Mouse (Mus musculus) embryonic facial prominence, embryonic 15.5 days (tissue): ENCODE measurements around the gene Foxk1. TPM values are rescaled to one million over a fixed set of nuclear protein-coding genes. Genes with fewer than 3 reads are reported as not detected.

Experiments used
- ATAC-seq: fragments of 200-750 bp; cut with Nextera tagmentation; 2 replicates; pipeline ENCODE4 v1.8.0; 2017; ENCODE audit warnings: low read depth, moderate TSS enrichment; ENCODE audit not compliant: insufficient number of reproducible peaks, low FRiP score, low TSS enrichment
- H3K27ac ChIP-seq: fragments of 300-500 bp; sonication (generic); replicated peaks from 2 replicates; pipeline ENCODE4 v1.5.1; 2015; ENCODE audit warnings: mild to moderate bottlenecking, inconsistent platforms
- H3K27me3 ChIP-seq: fragments of 300-500 bp; sonication (generic); 2 replicates; pipeline ENCODE4 v1.6.1; 2015; ENCODE audit warnings: inconsistent platforms
- H3K36me3 ChIP-seq: fragments of 300-500 bp; sonication (generic); 2 replicates; pipeline ENCODE4 v1.6.1; 2015; ENCODE audit warnings: mild to moderate bottlenecking, inconsistent platforms
- H3K4me1 ChIP-seq: fragments of 300-500 bp; sonication (generic); 2 replicates; pipeline ENCODE4 v1.6.1; 2015; ENCODE audit warnings: inconsistent platforms
- H3K4me2 ChIP-seq: fragments of 300-500 bp; sonication (generic); replicated peaks from 2 replicates; pipeline ENCODE4 v1.6.1; 2015; ENCODE audit warnings: mild to moderate bottlenecking, inconsistent platforms
- H3K4me3 ChIP-seq: fragments of 300-500 bp; sonication (generic); replicated peaks from 2 replicates; pipeline ENCODE4 v1.5.1; 2015; ENCODE audit warnings: mild to moderate bottlenecking, inconsistent platforms
- H3K9ac ChIP-seq: fragments of 300-500 bp; sonication (generic); 2 replicates; pipeline ENCODE4 v1.6.1; 2015; ENCODE audit warnings: inconsistent platforms
- H3K9me3 ChIP-seq: fragments of 300-500 bp; sonication (generic); replicated peaks from 2 replicates; pipeline ENCODE4 v1.6.1; 2016; ENCODE audit warnings: inconsistent platforms
- WGBS: fragments of 180-500 bp; shearing (Covaris S2); methylation state at CpG from one replicate; pipeline ENCODE4 v1.1.7; 2015; 5-methylcytosine and 5-hydroxymethylcytosine counted together
- polyA plus RNA-seq: library from polyadenylated mRNA; unstranded; fragments of >200 nt; fragmentation: Nextera tagmentation; extraction: Ambion mirVana; gene quantifications from 2 replicates; pipeline ENCODE4 v1.2.1, GENCODE M21; 2015

The Foxk1 gene
- polyA plus RNA-seq, 1 experiment from 2014 or later = 6.6 TPM

DNA sequence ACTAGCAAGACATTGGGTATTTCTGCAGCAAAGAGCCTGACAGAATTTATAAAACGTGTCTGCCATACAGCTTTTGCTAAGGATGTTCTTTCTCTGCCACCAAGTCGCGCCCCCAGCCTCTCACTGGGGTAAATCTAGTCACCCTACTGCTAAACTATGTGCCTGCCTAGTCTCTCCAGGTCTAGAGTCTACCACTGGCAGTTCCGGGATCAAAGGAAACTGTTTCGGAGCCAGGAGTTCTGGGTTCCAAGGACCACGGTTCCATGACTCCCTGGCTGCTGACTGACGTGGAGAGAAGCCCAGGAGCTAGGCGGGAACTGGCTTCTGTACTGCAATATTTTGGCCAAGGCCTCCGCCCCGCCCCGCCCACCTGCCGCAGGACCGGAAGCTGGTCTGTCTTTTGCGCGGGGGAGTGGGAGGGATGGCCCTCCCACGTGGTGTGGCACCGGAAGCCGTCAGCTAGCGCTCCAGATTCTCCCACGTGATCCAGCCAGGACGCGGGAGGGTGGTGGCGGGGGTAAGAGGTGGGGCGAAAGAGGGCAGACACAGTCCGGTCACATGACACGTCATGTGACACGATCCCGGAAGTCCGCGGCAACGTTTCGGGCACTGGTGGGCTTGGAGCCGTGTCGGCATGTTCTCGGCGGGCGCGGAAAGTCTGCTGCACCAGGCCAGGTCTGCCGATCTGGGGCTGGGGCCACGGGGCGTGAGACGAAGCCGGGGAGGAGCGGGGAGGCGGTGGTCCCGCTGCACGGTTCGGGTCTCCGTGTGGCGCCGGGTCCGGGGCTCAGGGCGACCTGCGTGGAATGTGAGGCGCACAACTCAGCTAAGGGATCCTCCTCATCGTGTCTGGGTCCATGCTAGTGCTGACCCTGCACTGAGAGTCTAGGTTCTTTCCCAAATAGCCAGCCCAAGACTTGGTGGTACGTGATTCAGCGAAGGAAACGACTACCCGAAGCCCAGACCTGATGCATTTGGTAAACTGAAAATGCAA lies 62.5 kb downstream of the Foxk1 start, which contains the start of gene Ap5z1:
Gene Ap5z1 (plus strand): TSS at position 484 of the 994 bp plus-strand sequence.
- WGBS = 2% methylated on average over 60 of the region's 60 CpGs
- H3K9ac ChIP-seq = peak within 1 kb of the TSS; percentile 59
- H3K4me3 ChIP-seq = peak within 1 kb of the TSS; percentile 71
- peak within 1 kb of the TSS; percentile 92 for H3K27ac ChIP-seq
- no peaks in the 10 kb centered on the region for H3K9me3 ChIP-seq
- ATAC-seq = peak; percentile 93
- H3K4me1 ChIP-seq = peaks cover 31% of the 10 kb centered on the region
- H3K27me3 ChIP-seq = no peaks in the 10 kb centered on the region
- peak within 1 kb of the TSS; percentile 86 for H3K4me2 ChIP-seq
- H3K36me3 ChIP-seq = peaks cover 20% of the 10 kb centered on the region

GRCm38 (mm10) chr5:142468375-142468774 lies 67.1 kb downstream of the Foxk1 start:
- no peak overlapping the region for H3K27ac ChIP-seq
- no peaks in the 10 kb centered on the region for H3K9me3 ChIP-seq
- H3K36me3 ChIP-seq = peaks cover 31% of the 10 kb centered on the region
- 88% methylated on average over 13 of the region's 13 CpGs for WGBS
- H3K4me1 ChIP-seq = peaks cover 12% of the 10 kb centered on the region
- ATAC-seq = no peak
- H3K27me3 ChIP-seq = no peaks in the 10 kb centered on the region
- H3K4me3 ChIP-seq = no peak overlapping the region
- no peak overlapping the region for H3K9ac ChIP-seq
- H3K4me2 ChIP-seq = no peak overlapping the region

- WGBS = 87% methylated on average over 11 of the region's 11 CpGs
- no peaks in the 10 kb centered on the region for H3K9me3 ChIP-seq
- no peak overlapping the region for H3K27ac ChIP-seq
Observed at GRCm38 (mm10) chr5:142469796-142470195, 68.5 kb downstream of the Foxk1 start.

GRCm38 (mm10) chr5:142473696-142474095 lies 72.4 kb downstream of the Foxk1 start:
- Histone ChIP-seq H3K9me3 (no peaks in the 10 kb centered on the region), H3K36me3 (peaks cover 29% of the 10 kb centered on the region), H3K4me3 (no peak overlapping the region), H3K9ac (no peak overlapping the region), H3K27ac (no peak overlapping the region), H3K4me1 (peaks cover 1% of the 10 kb centered on the region; the same call in 1 of the 2 replicates), H3K27me3 (no peaks in the 10 kb centered on the region), H3K4me2 (no peak overlapping the region)
- ATAC-seq = no peak
- WGBS = 44% methylated on average over 10 of the region's 10 CpGs

More at GRCm38 (mm10) chr5:142469796-142470195, 68.5 kb downstream of the Foxk1 start:
- no peak overlapping the region for H3K4me2 ChIP-seq
- no peak overlapping the region for H3K4me3 ChIP-seq
- no peak overlapping the region for H3K9ac ChIP-seq
- H3K4me1 ChIP-seq = peaks cover 5% of the 10 kb centered on the region
- H3K36me3 ChIP-seq = peaks cover 31% of the 10 kb centered on the region
- H3K27me3 ChIP-seq = no peaks in the 10 kb centered on the region
- ATAC-seq = no peak

DNA sequence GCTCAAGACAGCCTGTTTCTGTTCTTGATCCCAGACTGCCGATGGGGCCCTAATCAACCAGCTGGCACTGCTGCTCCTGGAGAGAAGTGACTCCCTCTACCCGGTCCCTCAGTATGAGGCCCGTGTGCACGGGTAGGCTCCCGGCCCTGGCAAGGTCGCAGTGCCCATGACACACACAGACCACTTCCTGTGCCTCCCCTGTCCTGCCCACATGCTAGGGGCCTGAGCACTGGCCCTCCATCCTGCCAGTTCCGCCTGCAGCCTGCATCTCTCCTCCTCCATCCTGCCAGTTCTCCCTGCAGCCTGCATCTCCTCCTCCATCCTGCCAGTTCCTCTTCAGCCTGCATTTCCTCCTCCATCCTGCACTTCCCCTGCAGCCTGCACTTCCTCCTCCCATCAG lies 74.4 kb downstream of the Foxk1 start:
- Histone ChIP-seq H3K4me3 (no peak overlapping the region), H3K9me3 (no peaks in the 10 kb centered on the region), H3K9ac (no peak overlapping the region), H3K27ac (no peak overlapping the region), H3K36me3 (peaks cover 12% of the 10 kb centered on the region), H3K4me2 (no peak overlapping the region), H3K4me1 (peaks cover 17% of the 10 kb centered on the region), H3K27me3 (no peaks in the 10 kb centered on the region)
- ATAC-seq = no peak
- WGBS = 66% methylated on average over 7 of the region's 7 CpGs

DNA sequence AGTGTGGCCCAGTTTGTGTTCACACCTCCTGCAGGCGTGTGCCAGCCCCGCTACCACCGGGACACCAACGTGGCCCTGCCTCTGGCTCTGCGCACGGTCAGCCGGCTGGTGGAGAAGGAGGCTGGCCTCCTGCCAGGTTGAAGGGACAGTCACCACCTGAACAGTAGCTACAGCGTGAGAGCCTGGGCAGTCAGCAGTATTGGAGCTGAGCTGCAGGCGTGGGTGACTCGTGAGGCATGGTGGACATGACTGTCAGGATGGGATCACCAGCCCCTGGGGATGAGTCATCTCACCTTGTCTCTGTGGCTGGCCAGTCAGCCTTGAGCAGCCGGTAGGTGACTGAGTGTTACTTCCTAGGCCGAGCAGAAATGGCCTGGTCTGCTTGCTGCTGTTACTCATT lies 76.0 kb downstream of the Foxk1 start:
- ATAC-seq = no peak
- WGBS = 81% methylated on average over 12 of the region's 12 CpGs

DNA sequence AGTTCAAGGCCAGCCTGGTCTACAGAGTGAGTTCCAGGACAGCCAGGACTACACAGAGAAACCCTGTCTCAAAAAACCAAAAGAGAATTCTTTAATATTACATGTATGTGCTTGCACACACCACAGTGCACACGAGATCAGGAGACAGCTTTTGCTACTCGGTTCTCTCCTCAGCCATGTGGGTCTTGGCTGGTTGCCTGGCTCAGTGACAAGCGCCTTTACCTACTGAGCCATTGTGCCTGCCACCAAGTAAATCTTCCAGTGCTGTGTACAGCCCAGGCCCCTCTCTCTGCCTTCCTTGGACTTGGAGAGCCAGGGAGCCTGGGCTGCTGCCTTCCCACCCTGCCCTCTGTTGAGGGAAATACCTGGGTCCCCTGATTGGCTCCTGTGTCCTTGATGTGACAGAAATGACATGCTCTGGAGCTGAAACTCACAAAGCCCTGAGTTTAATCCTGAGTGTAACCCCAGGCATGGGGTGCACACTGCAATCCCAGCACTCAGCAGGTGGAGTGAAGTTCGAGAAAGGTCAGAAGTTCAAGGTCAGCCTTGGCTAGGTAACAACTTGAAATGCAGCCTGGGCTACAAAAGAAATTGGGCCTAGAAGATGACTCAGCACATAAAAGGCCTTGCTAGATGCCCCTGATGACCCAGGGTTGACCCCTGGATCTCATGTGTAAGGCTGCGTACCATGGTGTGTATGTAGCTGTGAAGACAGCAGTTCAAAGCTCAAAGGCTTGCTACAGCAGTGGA lies 76.7 kb downstream of the Foxk1 start:
- Histone ChIP-seq H3K9me3 (no peaks in the 10 kb centered on the region), H3K4me2 (no peak overlapping the region), H3K27me3 (no peaks in the 10 kb centered on the region), H3K36me3 (peaks cover 5% of the 10 kb centered on the region; the same call in 1 of the 2 replicates), H3K4me1 (peaks cover 26% of the 10 kb centered on the region), H3K9ac (no peak overlapping the region), H3K27ac (no peak overlapping the region), H3K4me3 (no peak overlapping the region)
- ATAC-seq = no peak
- WGBS = 87% methylated on average over 5 of the region's 5 CpGs

More for the DNA sequence above, 76.0 kb downstream of the Foxk1 start:
- Histone ChIP-seq H3K27me3 (no peaks in the 10 kb centered on the region), H3K4me2 (no peak overlapping the region), H3K9ac (no peak overlapping the region), H3K9me3 (no peaks in the 10 kb centered on the region), H3K4me1 (peaks cover 26% of the 10 kb centered on the region), H3K27ac (no peak overlapping the region), H3K36me3 (peaks cover 7% of the 10 kb centered on the region), H3K4me3 (no peak overlapping the region)

GRCm38 (mm10) chr5:142478829-142479435 lies 77.6 kb downstream of the Foxk1 start:
- peaks cover 5% of the 10 kb centered on the region; the same call in 1 of the 2 replicates for H3K36me3 ChIP-seq
- peaks cover 26% of the 10 kb centered on the region for H3K4me1 ChIP-seq
- 28% methylated on average over 17 of the region's 17 CpGs for WGBS
- no peaks in the 10 kb centered on the region for H3K9me3 ChIP-seq
- H3K4me3 ChIP-seq = peak overlapping the region; percentile 20; the same call in 1 of the 2 replicates
- no peak overlapping the region for H3K9ac ChIP-seq
- ATAC-seq = no peak
- peak overlapping the region; percentile 44 for H3K4me2 ChIP-seq
- peak overlapping the region; percentile 55; the same call in 1 of the 2 replicates for H3K27ac ChIP-seq
- no peaks in the 10 kb centered on the region for H3K27me3 ChIP-seq

- no peak overlapping the region for H3K4me2 ChIP-seq
- no peaks in the 10 kb centered on the region for H3K9me3 ChIP-seq
- ATAC-seq = no peak
- 69% methylated on average over 2 of the region's 2 CpGs for WGBS
- no peak overlapping the region for H3K9ac ChIP-seq
- peaks cover 26% of the 10 kb centered on the region for H3K4me1 ChIP-seq
- no peak overlapping the region for H3K27ac ChIP-seq
- no peaks in the 10 kb centered on the region for H3K27me3 ChIP-seq
- no peak overlapping the region for H3K4me3 ChIP-seq
- no peaks in the 10 kb centered on the region for H3K36me3 ChIP-seq
Observed at GRCm38 (mm10) chr5:142482512-142482911, 81.2 kb downstream of the Foxk1 start.

DNA sequence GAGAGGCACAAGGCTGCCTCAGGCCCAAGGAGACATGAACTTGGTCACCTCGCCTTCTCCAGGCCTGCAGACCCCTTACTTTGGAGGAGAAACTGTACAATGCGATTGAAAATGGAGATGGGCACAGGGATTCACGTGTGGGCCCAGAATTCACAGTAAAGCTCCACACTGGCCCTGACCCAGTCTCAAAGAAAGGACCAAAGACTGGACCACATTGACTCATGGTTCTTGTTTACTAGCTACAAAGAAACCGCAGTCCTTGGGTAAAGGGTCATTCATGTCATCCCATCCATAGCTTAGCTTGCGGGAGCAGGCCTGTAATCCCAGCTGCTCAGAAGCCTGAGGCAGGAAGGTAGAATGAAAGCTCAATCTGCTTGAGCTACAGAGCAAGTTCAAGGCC lies 82.3 kb downstream of the Foxk1 start:
- Histone ChIP-seq H3K4me2 (no peak overlapping the region), H3K36me3 (no peaks in the 10 kb centered on the region), H3K4me3 (no peak overlapping the region), H3K9me3 (no peaks in the 10 kb centered on the region), H3K27ac (no peak overlapping the region), H3K27me3 (no peaks in the 10 kb centered on the region), H3K9ac (no peak overlapping the region), H3K4me1 (peaks cover 25% of the 10 kb centered on the region)
- 92% methylated on average over 5 of the region's 5 CpGs for WGBS
- no peak for ATAC-seq

GRCm38 (mm10) chr5:142486654-142487053 lies 85.4 kb downstream of the Foxk1 start:
- ATAC-seq = peak; percentile 9; the same call in 1 of the 2 replicates
- no peak overlapping the region for H3K9ac ChIP-seq
- no peaks in the 10 kb centered on the region for H3K9me3 ChIP-seq
- no peak overlapping the region for H3K4me2 ChIP-seq
- no peaks in the 10 kb centered on the region for H3K36me3 ChIP-seq
- 0 out of 2 replicates have a peak, but pooled peaks cover 3% of the 10 kb centered on the region for H3K4me1 ChIP-seq
- H3K27ac ChIP-seq = no peak overlapping the region
- no peak overlapping the region for H3K4me3 ChIP-seq
- H3K27me3 ChIP-seq = no peaks in the 10 kb centered on the region
- 57% methylated on average over 9 of the region's 9 CpGs for WGBS
